Mouse (Mus musculus): Measurements from ENCODE around the gene Actn1. TPM values are rescaled to one million over a fixed set of nuclear protein-coding genes. Genes with fewer than 3 reads are reported as not detected.

Gene Actn1
- polyA plus RNA-seq, 1 experiment: 193 TPM

- no peak overlapping the region for H3K4me3 ChIP-seq (ENCODE audit: low read depth, low read length)
- H3K27ac ChIP-seq (ENCODE audit: insufficient read depth, low read length): no peak overlapping the region
- no peak overlapping the region for H3K9ac ChIP-seq (ENCODE audit: low read depth, poor library complexity, severe bottlenecking)
- H3K9me3 ChIP-seq (replicated peaks; ENCODE audit: control insufficient read depth, insufficient read depth, low read length, poor library complexity, severe bottlenecking): no peaks in the 10 kb centered on the region
- 0 out of 2 replicates have a peak, but pooled peaks cover 2% of the 10 kb centered on the region for H3K36me3 ChIP-seq (ENCODE audit: control insufficient read depth, insufficient read depth, low read length, poor library complexity, severe bottlenecking)
- TF ChIP-seq EP300 (IDR thresholded peaks at IDR 0.05; ENCODE audit: insufficient read depth, low read depth, low read length) (no peak), POLR2A (IDR thresholded peaks at IDR 0.05; ENCODE audit: insufficient read depth, low read length) (no peak)
- peaks cover 8% of the 10 kb centered on the region for H3K4me1 ChIP-seq (ENCODE audit: control insufficient read depth, insufficient read depth, low read length)
- no peaks in the 10 kb centered on the region for H3K27me3 ChIP-seq (ENCODE audit: control insufficient read depth, insufficient read depth, low read length, poor library complexity, severe bottlenecking)
Observed at GRCm38 (mm10) chr12:80244127-80244526, 16.0 kb downstream of the Actn1 start.

DNA sequence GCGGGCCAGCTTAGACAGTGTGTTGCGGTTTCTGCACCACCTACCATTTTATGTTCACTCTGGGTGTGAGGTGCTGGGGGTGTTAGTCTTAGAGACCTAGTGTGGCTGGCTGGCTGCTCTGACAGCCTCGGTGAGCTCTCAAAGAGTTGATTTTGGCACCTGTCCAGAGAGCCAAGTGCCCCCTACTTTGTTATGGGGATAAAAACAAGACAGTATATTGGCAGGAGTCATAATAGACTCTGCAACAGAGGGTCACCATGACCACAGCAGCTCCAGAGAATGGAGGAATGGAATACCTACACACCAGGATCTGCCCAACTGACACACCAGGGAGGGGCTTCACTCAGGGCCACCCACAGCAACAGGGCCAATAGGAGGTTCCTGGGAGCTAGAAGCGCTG, 16.8 kb downstream of the Actn1 start:
- Histone ChIP-seq H3K4me3 (ENCODE audit: low read depth, low read length) (no peak overlapping the region), H3K4me1 (ENCODE audit: control insufficient read depth, insufficient read depth, low read length) (peaks cover 8% of the 10 kb centered on the region), H3K9ac (ENCODE audit: low read depth, poor library complexity, severe bottlenecking) (no peak overlapping the region), H3K27ac (ENCODE audit: insufficient read depth, low read length) (no peak overlapping the region), H3K36me3 (ENCODE audit: control insufficient read depth, insufficient read depth, low read length, poor library complexity, severe bottlenecking) (0 out of 2 replicates have a peak, but pooled peaks cover 1% of the 10 kb centered on the region), H3K27me3 (ENCODE audit: control insufficient read depth, insufficient read depth, low read length, poor library complexity, severe bottlenecking) (no peaks in the 10 kb centered on the region), H3K9me3 (replicated peaks; ENCODE audit: control insufficient read depth, insufficient read depth, low read length, poor library complexity, severe bottlenecking) (no peaks in the 10 kb centered on the region)
- TF ChIP-seq EP300 (IDR thresholded peaks at IDR 0.05; ENCODE audit: insufficient read depth, low read depth, low read length): no peak
- TF ChIP-seq POLR2A (IDR thresholded peaks at IDR 0.05; ENCODE audit: insufficient read depth, low read length): no peak
- no peak for TF ChIP-seq CTCF (IDR thresholded peaks at IDR 0.05; ENCODE audit: low read depth, low read length)

- Histone ChIP-seq H3K27ac (ENCODE audit: insufficient read depth, low read length) (no peak overlapping the region), H3K36me3 (ENCODE audit: control insufficient read depth, insufficient read depth, low read length, poor library complexity, severe bottlenecking) (no peaks in the 10 kb centered on the region), H3K9me3 (replicated peaks; ENCODE audit: control insufficient read depth, insufficient read depth, low read length, poor library complexity, severe bottlenecking) (no peaks in the 10 kb centered on the region), H3K4me3 (ENCODE audit: low read depth, low read length) (no peak overlapping the region), H3K27me3 (ENCODE audit: control insufficient read depth, insufficient read depth, low read length, poor library complexity, severe bottlenecking) (no peaks in the 10 kb centered on the region), H3K9ac (ENCODE audit: low read depth, poor library complexity, severe bottlenecking) (no peak overlapping the region), H3K4me1 (ENCODE audit: control insufficient read depth, insufficient read depth, low read length) (peaks cover 5% of the 10 kb centered on the region)
- TF ChIP-seq POLR2A (IDR thresholded peaks at IDR 0.05; ENCODE audit: insufficient read depth, low read length) (no peak), EP300 (IDR thresholded peaks at IDR 0.05; ENCODE audit: insufficient read depth, low read depth, low read length) (no peak)
Observed at GRCm38 (mm10) chr12:80239445-80239844, 20.7 kb downstream of the Actn1 start.

DNA sequence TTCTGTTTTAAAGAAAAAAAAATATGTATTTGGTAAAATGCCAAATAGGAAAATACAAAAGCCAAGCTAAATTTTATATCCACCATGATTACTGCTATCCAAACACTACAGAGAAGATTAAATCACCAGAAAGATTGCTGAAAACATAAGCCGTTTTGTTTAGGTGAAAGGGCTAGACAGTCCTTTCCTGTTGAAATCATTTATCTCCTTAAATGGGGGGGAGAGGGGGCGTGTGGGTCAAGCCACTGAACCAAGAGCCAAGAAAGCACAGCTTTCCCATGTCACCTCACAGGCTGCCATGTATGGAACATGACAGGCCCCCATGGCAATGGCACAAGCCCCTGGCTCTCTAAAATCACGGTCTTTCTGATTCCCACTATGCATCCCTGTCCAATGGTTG, 21.6 kb downstream of the Actn1 start:
- H3K36me3 ChIP-seq (ENCODE audit: control insufficient read depth, insufficient read depth, low read length, poor library complexity, severe bottlenecking): no peaks in the 10 kb centered on the region
- no peak overlapping the region for H3K27ac ChIP-seq (ENCODE audit: insufficient read depth, low read length)
- TF ChIP-seq EP300 (IDR thresholded peaks at IDR 0.05; ENCODE audit: insufficient read depth, low read depth, low read length) (no peak), CTCF (IDR thresholded peaks at IDR 0.05; ENCODE audit: low read depth, low read length) (no peak), POLR2A (IDR thresholded peaks at IDR 0.05; ENCODE audit: insufficient read depth, low read length) (no peak)
- no peaks in the 10 kb centered on the region for H3K27me3 ChIP-seq (ENCODE audit: control insufficient read depth, insufficient read depth, low read length, poor library complexity, severe bottlenecking)
- H3K9ac ChIP-seq (ENCODE audit: low read depth, poor library complexity, severe bottlenecking): no peak overlapping the region
- H3K4me1 ChIP-seq (ENCODE audit: control insufficient read depth, insufficient read depth, low read length): peaks cover 2% of the 10 kb centered on the region
- no peak overlapping the region for H3K4me3 ChIP-seq (ENCODE audit: low read depth, low read length)
- H3K9me3 ChIP-seq (replicated peaks; ENCODE audit: control insufficient read depth, insufficient read depth, low read length, poor library complexity, severe bottlenecking): no peaks in the 10 kb centered on the region

GRCm38 (mm10) chr12:80235295-80235694, 24.9 kb downstream of the Actn1 start:
- no peak overlapping the region for H3K4me3 ChIP-seq (ENCODE audit: low read depth, low read length)
- H3K4me1 ChIP-seq (ENCODE audit: control insufficient read depth, insufficient read depth, low read length): no peaks in the 10 kb centered on the region
- no peak overlapping the region for H3K27ac ChIP-seq (ENCODE audit: insufficient read depth, low read length)
- H3K36me3 ChIP-seq (ENCODE audit: control insufficient read depth, insufficient read depth, low read length, poor library complexity, severe bottlenecking): no peaks in the 10 kb centered on the region
- H3K9me3 ChIP-seq (replicated peaks; ENCODE audit: control insufficient read depth, insufficient read depth, low read length, poor library complexity, severe bottlenecking): no peaks in the 10 kb centered on the region
- no peak overlapping the region for H3K9ac ChIP-seq (ENCODE audit: low read depth, poor library complexity, severe bottlenecking)
- no peaks in the 10 kb centered on the region for H3K27me3 ChIP-seq (ENCODE audit: control insufficient read depth, insufficient read depth, low read length, poor library complexity, severe bottlenecking)
- no peak for TF ChIP-seq POLR2A (IDR thresholded peaks at IDR 0.05; ENCODE audit: insufficient read depth, low read length)

GRCm38 (mm10) chr12:80234226-80234625, 25.9 kb downstream of the Actn1 start:
- H3K4me1 ChIP-seq (ENCODE audit: control insufficient read depth, insufficient read depth, low read length): peaks cover 3% of the 10 kb centered on the region
- no peaks in the 10 kb centered on the region for H3K27me3 ChIP-seq (ENCODE audit: control insufficient read depth, insufficient read depth, low read length, poor library complexity, severe bottlenecking)

More at GRCm38 (mm10) chr12:80234226-80234625, 25.9 kb downstream of the Actn1 start:
- TF ChIP-seq POLR2A (IDR thresholded peaks at IDR 0.05; ENCODE audit: insufficient read depth, low read length) (no peak), EP300 (IDR thresholded peaks at IDR 0.05; ENCODE audit: insufficient read depth, low read depth, low read length) (no peak), CTCF (IDR thresholded peaks at IDR 0.05; ENCODE audit: low read depth, low read length) (no peak)
- Histone ChIP-seq H3K36me3 (ENCODE audit: control insufficient read depth, insufficient read depth, low read length, poor library complexity, severe bottlenecking) (no peaks in the 10 kb centered on the region), H3K9ac (ENCODE audit: low read depth, poor library complexity, severe bottlenecking) (no peak overlapping the region), H3K9me3 (replicated peaks; ENCODE audit: control insufficient read depth, insufficient read depth, low read length, poor library complexity, severe bottlenecking) (no peaks in the 10 kb centered on the region), H3K4me3 (ENCODE audit: low read depth, low read length) (no peak overlapping the region), H3K27ac (ENCODE audit: insufficient read depth, low read length) (no peak overlapping the region)
